Mouse (Mus musculus) kidney, embryonic 14.5 days (tissue): ENCODE data around the gene Sptb. TPM values are rescaled to one million over a fixed set of nuclear protein-coding genes. Genes with fewer than 3 reads are reported as not detected.

Source experiments
- ATAC-seq: fragments of 200-750 bp; cut with Nextera tagmentation; 2 replicates; pipeline ENCODE4 v1.8.0; 2017; ENCODE audit warnings: moderate number of reproducible peaks, mild to moderate bottlenecking, moderate TSS enrichment, moderate library complexity; ENCODE audit not compliant: low FRiP score, low TSS enrichment
- H3K27ac ChIP-seq: fragments of 300-500 bp; sonication (generic); 2 replicates; pipeline ENCODE4 v1.5.1; 2014; ENCODE audit warnings: low read depth, mild to moderate bottlenecking, low read length, moderate library complexity, mixed read lengths
- H3K27me3 ChIP-seq: fragments of 300-500 bp; sonication (generic); 2 replicates; pipeline ENCODE4 v1.6.1; 2014; ENCODE audit warnings: mild to moderate bottlenecking, low read length; ENCODE audit not compliant: control insufficient read depth, insufficient read depth
- H3K36me3 ChIP-seq: fragments of 300-500 bp; sonication (generic); 2 replicates; pipeline ENCODE4 v1.6.1; 2014; ENCODE audit warnings: low read length, mixed read lengths; ENCODE audit not compliant: control insufficient read depth, insufficient read depth
- H3K4me1 ChIP-seq: fragments of 300-500 bp; sonication (generic); 2 replicates; pipeline ENCODE4 v1.6.1; 2014; ENCODE audit warnings: low read length, mixed read lengths; ENCODE audit not compliant: control insufficient read depth, insufficient read depth
- H3K4me2 ChIP-seq: fragments of 300-500 bp; sonication (generic); replicated peaks from 2 replicates; pipeline ENCODE4 v1.6.1; 2014; ENCODE audit warnings: low read depth, mild to moderate bottlenecking, low read length
- H3K4me3 ChIP-seq: fragments of 300-500 bp; sonication (generic); 2 replicates; pipeline ENCODE4 v1.5.1; 2014; ENCODE audit warnings: mild to moderate bottlenecking, low read length
- H3K9ac ChIP-seq: fragments of 300-500 bp; sonication (generic); 2 replicates; pipeline ENCODE4 v1.6.1; 2014; ENCODE audit warnings: low read depth, mild to moderate bottlenecking, low read length, moderate library complexity
- H3K9me3 ChIP-seq: fragments of 300-500 bp; sonication (generic); 2 replicates; pipeline ENCODE4 v1.6.1; 2016; ENCODE audit warnings: low read length; ENCODE audit not compliant: control insufficient read depth
- WGBS: fragments of 180-500 bp; shearing (Covaris S2); extraction: QIAGEN DNeasy Blood & Tissue Kit; methylation state at CpG from one replicate; pipeline ENCODE4 v1.1.7; 2014; 5-methylcytosine and 5-hydroxymethylcytosine counted together
- microRNA-seq: library from miRNA; unstranded; fragments of <30 nt; microRNA quantifications from one replicate; pipeline ENCODE4, GENCODE M21; 2016
- polyA plus RNA-seq: library from polyadenylated mRNA; unstranded; fragments of >200 nt; fragmentation: Nextera tagmentation; extraction: Ambion mirVana; gene quantifications from 2 replicates; pipeline ENCODE4 v1.2.1, GENCODE M21; 2014

Gene Sptb
- polyA plus RNA-seq, 1 experiment from 2014 or later, result 1.0 TPM

- Histone ChIP-seq H3K9me3 (no peaks in the 10 kb centered on the region), H3K9ac (peak overlapping the region; percentile 87), H3K4me3 (peak overlapping the region; percentile 65), H3K27ac (peak overlapping the region; percentile 57; the same call in 1 of the 2 replicates), H3K4me2 (peak overlapping the region; percentile 91), H3K36me3 (no peaks in the 10 kb centered on the region), H3K4me1 (peaks cover 18% of the 10 kb centered on the region), H3K27me3 (no peaks in the 10 kb centered on the region)
- ATAC-seq, result no peak; the same call in 1 of the 2 replicates
- WGBS, result under 1% methylated on average over 31 of the region's 31 CpGs
Observed at GRCm38 (mm10) chr12:76532926-76533376, 177.4 kb downstream of the Sptb start.

- Histone ChIP-seq H3K4me2 (peak overlapping the region; percentile 91), H3K36me3 (no peaks in the 10 kb centered on the region), H3K4me3 (peak overlapping the region; percentile 65), H3K27ac (peak overlapping the region; percentile 57; the same call in 1 of the 2 replicates), H3K9ac (peak overlapping the region; percentile 87; the same call in 1 of the 2 replicates), H3K4me1 (peaks cover 18% of the 10 kb centered on the region), H3K27me3 (no peaks in the 10 kb centered on the region), H3K9me3 (no peaks in the 10 kb centered on the region)
- ATAC-seq, result peak; percentile 13; the same call in 1 of the 2 replicates
- 2% methylated on average over 19 of the region's 19 CpGs for WGBS
Observed at GRCm38 (mm10) chr12:76531986-76532925, 178.1 kb downstream of the Sptb start.

- Histone ChIP-seq H3K4me1 (peaks cover 12% of the 10 kb centered on the region), H3K27me3 (no peaks in the 10 kb centered on the region), H3K9me3 (no peaks in the 10 kb centered on the region), H3K27ac (no peak within 1 kb of the TSS), H3K4me2 (peak within 1 kb of the TSS; percentile 91), H3K36me3 (no peaks in the 10 kb centered on the region), H3K9ac (no peak within 1 kb of the TSS), H3K4me3 (no peak within 1 kb of the TSS)
- no peak for ATAC-seq
- WGBS, result 40% methylated on average over 6 of the region's 6 CpGs
Observed at GRCm38 (mm10) chr12:76530580-76531139, 179.7 kb downstream of the Sptb start, which contains the start of gene Plekhg3. TSS of gene Plekhg3 (plus strand) at chr12:76530891.

Small RNA genes lying within 50 kb of the gene (microRNA-seq; reads per million reads assigned to microRNA genes)
- not detected for gene Mir5135

Other genes starting within 250 kb of the Sptb start
- 7.9 and 15.1 TPM in 2 replicates for gene Plekhg3, start 179.7 kb downstream of the Sptb start, polyA plus RNA-seq
- 138 and 171 TPM in 2 replicates for gene Churc1, start 55.0 kb upstream of the Sptb start, polyA plus RNA-seq
- 36.5 and 42.3 TPM in 2 replicates for gene Fntb, start 55.0 kb upstream of the Sptb start, polyA plus RNA-seq
- gene Gpx2, start 85.0 kb upstream of the Sptb start, polyA plus RNA-seq, result not detected in 2 replicates
- gene Rab15, start 112.4 kb upstream of the Sptb start, polyA plus RNA-seq, result 3.9 and 7.7 TPM in 2 replicates